Mouse (Mus musculus) cerebellum, postnatal 25 days (tissue): ENCODE data around the gene Epm2aip1.

ENCODE experiments used
- DNase-seq, 2 experiments: peaks; one replicate each; pipeline ENCODE4 v3.0.0; 2021; ENCODE audit warnings: mixed read lengths in 2 of 2

Gene Epm2aip1

GRCm38 (mm10) chr9:111271434-111272160, at the start of gene Epm2aip1, which contains the start of gene Mlh1:
Epm2aip1 (plus strand) TSS chr9:111271929.
Mlh1 (minus strand) TSS chr9:111271791.
- peak; percentile 100 for DNase-seq

DNA sequence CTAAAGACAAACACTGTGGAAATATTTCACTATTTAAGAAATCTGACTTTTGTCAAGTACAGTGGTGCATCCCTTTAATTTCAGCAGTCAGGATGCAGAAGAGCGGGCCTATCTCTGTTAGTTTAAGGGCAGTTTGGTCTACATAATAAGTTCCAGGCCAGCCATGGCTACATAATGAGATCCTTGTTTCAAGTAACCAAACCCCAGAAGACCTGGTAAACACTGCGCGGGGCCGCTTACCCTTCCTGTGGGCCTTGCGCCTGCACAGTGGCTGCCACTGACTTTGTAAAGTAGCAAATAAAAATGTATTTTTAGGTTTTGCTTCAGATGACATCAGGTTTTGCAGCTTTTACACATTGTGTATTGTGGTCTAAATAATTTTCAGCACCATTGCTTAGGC, 48.3 kb upstream of the Epm2aip1 start:
- no peak for DNase-seq

- DNase-seq = no peak
Measured at GRCm38 (mm10) chr9:111228446-111228845, 43.3 kb upstream of the Epm2aip1 start.

GRCm38 (mm10) chr9:111234701-111235100, 37.0 kb upstream of the Epm2aip1 start:
- DNase-seq = no peak

GRCm38 (mm10) chr9:111237726-111238125, 34.0 kb upstream of the Epm2aip1 start:
- DNase-seq = no peak

- no peak for DNase-seq
Measured at GRCm38 (mm10) chr9:111239821-111240220, 31.9 kb upstream of the Epm2aip1 start.

GRCm38 (mm10) chr9:111243384-111243783, 28.3 kb upstream of the Epm2aip1 start:
- no peak for DNase-seq

DNA sequence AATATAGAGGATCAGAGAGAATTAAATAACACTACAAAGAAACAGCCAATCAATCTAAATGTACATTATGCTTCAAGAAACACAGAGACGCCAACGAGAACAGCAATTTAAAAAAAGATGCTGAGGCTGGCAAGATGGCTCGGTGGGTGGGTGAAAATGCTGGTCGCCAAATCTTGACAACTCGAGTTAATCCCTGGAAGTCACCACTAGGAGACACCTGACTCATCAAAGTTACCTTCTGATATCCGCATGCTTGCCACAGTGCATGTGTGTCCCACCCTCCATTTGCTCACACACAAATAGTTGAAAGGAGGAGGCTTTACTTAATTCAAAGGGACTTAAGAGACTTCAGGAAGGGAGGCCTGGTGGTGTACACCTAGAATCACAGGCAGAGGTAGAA, 26.2 kb upstream of the Epm2aip1 start:
- DNase-seq = no peak

- DNase-seq = no peak
Measured at GRCm38 (mm10) chr9:111247682-111248246, 24.0 kb upstream of the Epm2aip1 start.

DNA sequence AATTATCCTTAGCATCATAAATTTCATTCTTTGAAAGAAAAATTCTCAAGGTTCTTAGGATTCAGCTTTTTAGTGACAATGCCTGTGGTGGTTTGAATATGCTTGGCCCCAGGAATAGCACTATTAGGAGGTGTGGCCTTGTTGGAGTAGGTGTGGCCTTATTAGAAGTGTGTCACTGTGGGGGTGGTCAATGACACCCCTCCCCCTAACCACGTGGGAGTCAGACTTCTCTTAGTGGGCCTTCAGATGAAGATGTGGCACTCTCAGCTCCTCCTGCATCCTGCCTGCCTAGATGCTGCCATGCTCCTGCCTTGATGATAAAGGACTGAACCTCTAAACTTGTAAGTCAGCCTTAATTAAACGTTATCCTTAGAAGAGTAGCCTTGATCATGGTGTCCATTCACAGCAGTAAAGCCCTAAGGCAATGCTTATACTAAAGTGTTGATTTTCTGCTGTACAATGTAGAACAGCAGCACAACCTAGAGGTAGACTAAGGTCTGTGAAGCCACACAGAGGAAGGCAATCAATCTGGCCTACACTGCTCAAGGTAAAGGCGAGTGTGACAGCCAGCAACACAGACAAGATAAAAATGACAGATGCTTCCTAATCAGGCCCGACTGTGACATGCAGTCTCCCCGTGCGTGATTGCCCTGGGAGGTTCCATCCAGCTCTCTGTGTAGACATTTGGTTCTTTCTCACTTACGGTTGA, 19.4 kb upstream of the Epm2aip1 start:
- no peak for DNase-seq

GRCm38 (mm10) chr9:111260360-111260985, 11.3 kb upstream of the Epm2aip1 start:
- DNase-seq = no peak

- no peak for DNase-seq
Measured at GRCm38 (mm10) chr9:111261356-111261755, 10.4 kb upstream of the Epm2aip1 start.

DNA sequence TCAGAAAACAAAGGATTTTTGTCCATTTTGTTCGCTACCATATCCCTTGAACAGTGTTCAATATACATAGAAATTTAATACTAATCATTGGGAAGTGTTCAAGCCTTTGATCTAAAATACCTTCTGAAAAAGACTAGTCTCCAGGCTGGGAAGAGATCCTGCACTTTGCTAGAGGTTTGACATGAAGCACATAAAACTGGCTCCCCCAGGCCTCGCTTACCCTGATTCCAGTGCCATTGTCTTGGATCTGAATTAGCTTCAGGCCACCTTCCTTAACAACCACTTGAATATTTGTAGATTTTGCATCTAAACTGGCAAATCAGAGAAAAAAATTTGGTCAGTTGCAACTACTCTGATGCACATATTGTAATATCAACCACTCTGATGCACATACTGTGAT, 3.7 kb upstream of the Epm2aip1 start:
- DNase-seq = no peak

- DNase-seq = no peak
Measured at GRCm38 (mm10) chr9:111270606-111271005, 1.1 kb upstream of the Epm2aip1 start.

GRCm38 (mm10) chr9:111271056-111271433, 684 bp upstream of the Epm2aip1 start:
- DNase-seq = no peak

DNA sequence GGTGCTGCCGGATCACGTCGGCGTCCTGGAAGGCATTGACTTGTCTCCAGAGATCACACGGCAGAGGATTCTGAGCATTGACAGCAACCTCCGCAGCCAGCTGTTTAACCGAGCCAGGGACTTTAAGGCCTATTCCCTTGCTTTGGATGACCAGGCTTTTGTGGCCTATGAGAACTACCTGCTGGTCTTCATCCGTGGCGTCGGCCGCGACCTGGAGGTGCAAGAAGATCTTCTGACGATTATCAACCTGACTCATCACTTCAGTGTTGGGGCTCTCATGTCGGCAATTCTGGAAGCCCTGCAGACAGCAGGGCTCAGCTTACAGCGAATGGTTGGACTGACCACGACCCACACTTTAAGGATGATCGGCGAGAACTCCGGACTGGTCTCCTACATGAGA, 627 bp downstream of the Epm2aip1 start:
- DNase-seq = no peak

- no peak for DNase-seq
Measured at GRCm38 (mm10) chr9:111272996-111273785, 1.5 kb downstream of the Epm2aip1 start.

GRCm38 (mm10) chr9:111273958-111274357, 2.2 kb downstream of the Epm2aip1 start:
- no peak for DNase-seq

GRCm38 (mm10) chr9:111275156-111275555, 3.4 kb downstream of the Epm2aip1 start:
- peak; percentile 11 to 15 for DNase-seq

DNA sequence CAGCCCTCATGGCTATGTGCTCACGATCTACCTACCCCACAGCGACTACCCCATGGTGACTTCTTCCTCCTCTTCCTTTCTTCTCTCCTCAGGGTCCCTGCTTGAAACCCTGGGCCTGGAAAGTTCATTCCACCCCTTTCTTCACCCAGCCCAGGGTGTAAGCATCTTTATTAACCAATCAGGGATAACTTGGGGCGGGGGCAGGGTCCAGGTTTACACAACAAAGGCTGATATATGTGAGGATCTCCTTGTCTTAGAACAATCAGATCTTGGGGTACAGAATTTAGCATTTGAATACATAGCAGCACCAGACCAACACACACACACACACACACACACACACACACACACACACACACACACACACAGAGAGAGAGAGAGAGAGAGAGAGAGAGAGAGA, 13.3 kb downstream of the Epm2aip1 start:
- DNase-seq = no peak

- DNase-seq = no peak
Measured at GRCm38 (mm10) chr9:111285676-111286075, 13.9 kb downstream of the Epm2aip1 start.

- no peak for DNase-seq
Measured at GRCm38 (mm10) chr9:111286468-111286867, 14.7 kb downstream of the Epm2aip1 start.

DNA sequence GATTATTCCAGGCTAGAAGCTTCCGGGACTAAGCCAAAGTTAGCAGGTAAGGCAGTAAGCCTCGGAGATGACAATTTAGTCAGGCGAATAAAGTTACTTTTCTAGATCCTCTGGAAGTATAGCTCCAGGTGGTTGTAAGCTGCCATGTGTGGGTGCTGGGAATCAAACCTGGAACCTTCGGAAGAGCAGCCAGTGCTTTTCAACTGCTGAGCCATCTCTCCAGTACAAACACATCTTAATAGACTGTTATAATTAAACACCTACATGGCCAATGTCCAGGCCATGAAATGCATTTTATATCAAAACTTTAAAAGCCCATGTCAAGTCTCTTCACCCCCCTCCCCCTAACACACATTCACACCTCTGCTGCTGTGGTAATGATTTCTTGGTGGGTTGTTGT, 16.2 kb downstream of the Epm2aip1 start:
- DNase-seq = no peak
